Mouse (Mus musculus) mouse trophoblast stem cell (cell line): Measurements from ENCODE around the gene Gm17509.
"Not testable (repeated sequence)": the region's sequence is repeated elsewhere in the genome, so short reads cannot be mapped to it uniquely, and the experiment has no call there.

Source experiments
- in situ Hi-C, 2 experiments: fragments of 300-500 bp; cut with MseI, MboI; formaldehyde crosslinking; loops; 2 replicates in 1 of 2; 3 replicates in 1 of 2; pipeline ENCODE4 v1.15.1; 2025

The Gm17509 gene

GRCm38 (mm10) chr13:117208236-117208635 lies 12.6 kb downstream of the Gm17509 start, which contains the start of gene Emb:
Emb (plus strand) TSS chr13:117208536.
- in situ Hi-C loops: no loop called here

DNA sequence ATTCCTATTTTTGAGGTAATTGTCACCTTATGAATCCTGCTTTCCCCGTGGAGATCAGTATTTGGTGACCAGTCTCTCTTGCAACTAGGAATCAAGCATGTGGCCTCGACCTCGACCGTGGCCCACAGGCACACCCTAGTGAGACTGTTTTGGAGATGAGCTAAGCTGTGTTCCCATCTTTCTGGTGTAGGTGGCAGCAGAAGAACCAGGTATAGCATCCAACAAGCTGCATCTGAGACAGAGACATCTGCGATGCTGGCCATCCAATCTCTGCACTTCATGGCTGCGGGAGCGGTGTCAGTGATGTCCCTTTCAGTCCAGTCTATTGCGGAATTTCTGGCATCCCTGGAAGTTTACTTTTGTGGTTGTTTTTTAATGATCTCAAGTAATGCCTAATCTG lies 14.8 kb downstream of the Gm17509 start:
- in situ Hi-C loops: no loop called here

DNA sequence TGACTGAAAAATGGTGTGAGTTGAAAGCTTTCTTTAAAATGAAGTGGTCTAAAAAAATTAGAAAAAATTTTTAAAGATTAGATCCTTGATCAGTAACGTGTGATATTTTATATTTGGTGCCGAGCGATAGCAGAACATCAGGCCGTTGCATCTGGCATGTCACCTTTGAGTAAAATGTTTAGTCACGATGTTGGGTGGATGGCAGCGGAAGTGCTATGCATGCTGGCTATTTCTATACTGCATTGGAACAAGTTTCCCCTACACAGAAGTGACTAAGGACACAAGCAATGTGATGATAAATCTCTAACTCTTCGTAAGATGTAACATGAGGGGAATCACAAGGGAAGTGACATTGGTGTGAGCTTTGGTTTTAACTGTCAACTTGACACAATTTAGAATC lies 16.2 kb downstream of the Gm17509 start:
- in situ Hi-C loops: loop anchor here (5.0 kb wide), 1 partner anchor 83 kb away; no protein-coding TSS in a partner anchor

DNA sequence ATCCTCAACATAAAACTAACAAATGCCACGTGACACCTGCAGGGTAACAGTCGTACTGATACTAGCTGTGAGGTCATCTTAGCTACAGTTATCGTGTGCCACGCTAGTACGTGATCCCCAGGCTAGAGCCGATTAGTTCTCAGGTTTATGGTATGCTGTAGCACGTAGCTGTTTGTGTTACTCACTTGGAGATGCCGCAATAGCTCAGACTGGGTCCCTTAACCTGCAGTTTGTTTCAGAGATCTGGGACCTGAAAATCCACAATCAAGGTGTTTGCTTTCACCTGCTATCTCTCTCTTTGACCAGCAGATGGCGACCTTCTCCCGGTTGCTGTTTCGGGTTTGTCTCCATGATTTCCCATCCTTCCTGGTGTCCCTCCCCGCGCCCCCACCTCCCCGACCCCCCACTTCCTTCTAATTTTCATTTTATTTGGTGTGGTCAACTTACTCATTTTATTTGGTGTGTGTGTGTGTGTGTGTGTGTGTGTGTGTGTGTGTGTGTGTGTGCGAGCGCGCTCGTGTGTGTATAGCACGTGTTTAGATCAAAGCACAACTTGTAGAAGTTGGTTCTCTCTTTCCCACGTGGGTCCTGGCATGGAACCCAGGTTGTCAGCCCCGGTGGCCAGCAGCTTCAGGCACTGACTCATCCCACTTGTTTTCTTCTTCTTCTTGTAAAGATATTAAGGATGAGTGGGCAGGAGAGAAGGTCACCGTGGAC lies 18.0 kb downstream of the Gm17509 start:
- in situ Hi-C loops: loop anchor here (5.0 kb wide), 1 partner anchor 84 kb away; no protein-coding TSS in a partner anchor

GRCm38 (mm10) chr13:117198402-117199083 lies 22.3 kb downstream of the Gm17509 start:
- in situ Hi-C loops: no loop called here

DNA sequence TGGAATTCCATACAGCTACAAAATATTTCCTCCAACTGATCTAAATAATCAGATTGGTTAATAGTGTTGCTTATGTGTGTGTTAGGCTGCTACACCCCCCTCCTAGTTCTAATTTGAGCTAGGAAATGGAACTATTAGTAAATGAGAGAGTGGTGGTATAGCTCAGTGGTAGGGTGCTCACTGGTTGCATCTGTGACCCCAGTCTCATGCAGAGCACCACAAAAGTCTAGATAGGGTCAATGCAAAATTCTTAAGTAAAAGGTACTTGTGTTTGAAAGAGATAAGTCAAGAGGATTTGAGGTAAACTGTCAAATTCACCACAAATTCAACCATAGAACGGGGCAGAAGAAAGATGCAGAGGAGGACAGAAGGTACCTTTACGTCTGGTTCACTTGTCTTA lies 23.2 kb downstream of the Gm17509 start:
- in situ Hi-C loops: no loop called here

GRCm38 (mm10) chr13:117195569-117196495 lies 25.0 kb downstream of the Gm17509 start:
- in situ Hi-C loops: no loop called here

- in situ Hi-C loops: no loop called here
These were observed 27.4 kb downstream of the Gm17509 start for GRCm38 (mm10) chr13:117193422-117193983.

DNA sequence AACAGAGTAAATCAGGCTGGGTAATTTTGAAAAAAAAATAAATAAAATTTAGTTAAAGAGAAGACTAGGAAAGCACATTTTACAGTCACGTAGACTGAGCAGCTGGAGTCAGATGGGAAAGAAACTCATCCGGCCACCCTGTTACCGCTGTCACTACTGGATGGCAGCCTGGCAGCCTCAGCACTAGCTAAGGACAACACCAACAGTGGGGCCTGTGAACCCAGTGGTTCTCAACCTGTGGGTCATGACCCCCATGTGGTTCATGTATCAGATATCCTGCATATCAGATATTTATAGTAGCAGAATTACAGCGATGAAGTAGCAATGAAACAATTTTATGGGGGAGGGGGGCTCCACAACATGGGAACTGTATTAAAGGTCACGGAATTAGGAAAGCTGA lies 28.7 kb downstream of the Gm17509 start:
- in situ Hi-C loops: no loop called here

- in situ Hi-C loops: no loop called here
These were observed 35.5 kb downstream of the Gm17509 start for GRCm38 (mm10) chr13:117185329-117185728.

DNA sequence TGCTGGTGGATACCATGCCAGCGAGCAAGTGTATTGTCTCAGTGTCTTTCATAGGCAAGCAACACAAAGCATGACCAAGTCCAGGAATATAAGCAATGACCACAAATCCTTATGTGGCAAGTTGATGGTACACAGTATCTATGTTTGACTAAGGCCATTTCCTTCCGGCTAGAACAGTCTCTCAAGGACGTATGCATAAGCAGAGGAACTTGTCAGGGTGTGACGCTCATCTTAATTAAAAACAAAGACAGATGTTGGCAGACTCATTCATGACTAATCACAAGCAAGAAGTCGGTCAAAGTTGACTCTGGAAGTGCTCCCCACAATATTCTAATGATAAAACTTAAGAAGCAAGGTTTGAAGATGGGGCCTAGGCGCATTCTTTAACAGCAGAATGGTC lies 37.6 kb downstream of the Gm17509 start:
- in situ Hi-C loops: no loop called here

DNA sequence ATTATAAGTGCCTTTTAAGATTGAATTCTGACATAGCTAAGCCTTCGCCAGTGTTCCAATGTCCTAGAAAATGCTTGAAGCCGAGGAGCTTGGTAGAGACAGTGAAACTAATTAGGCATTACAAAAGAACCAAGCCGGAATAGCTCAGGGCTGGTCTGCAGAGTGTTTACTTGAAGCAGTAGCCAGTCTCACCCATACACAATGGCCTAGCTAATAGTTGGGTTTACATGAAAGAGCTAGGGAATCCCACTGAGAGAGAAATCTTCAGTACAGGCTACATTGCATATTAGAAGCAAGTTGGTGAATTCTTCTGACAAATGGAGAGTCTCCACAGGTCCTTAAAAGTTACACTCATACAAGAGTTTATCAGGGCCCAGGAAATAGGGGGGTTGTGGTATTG lies 40.0 kb downstream of the Gm17509 start:
- in situ Hi-C loops: not testable (repeated sequence)
